Mouse (Mus musculus) liver, adult 2 months (tissue): ENCODE data around the gene Cklf.

ENCODE experiments used
- CTCF ChIP-seq: fragments of 200-500 bp; IDR thresholded peaks from 2 replicates; pipeline ENCODE4 v1.5.1; 2011; ENCODE audit warnings: low read depth, low read length, control low read depth
- POLR2A ChIP-seq: fragments of 200-500 bp; IDR thresholded peaks from 2 replicates; pipeline ENCODE4 v1.6.1; 2011; ENCODE audit warnings: low read length, control low read depth; ENCODE audit not compliant: insufficient read depth; ENCODE audit errors: extremely low read depth

GRCm38 (mm10) chr8:104242038-104242644 is 8.5 kb upstream of the Cklf start:
- TF ChIP-seq POLR2A, result no peak
- TF ChIP-seq CTCF, result no peak
